Mouse (Mus musculus) heart, embryonic 16.5 days (tissue): ENCODE measurements at regions not wholly inside any gene's neighbourhood (a gene's known extent, or its start where the extent isn't known, plus 50 kb on each side); places are given as distances from the start of the nearest gene placed in this dataset.

Source experiments
- ATAC-seq: fragments of 200-750 bp; cut with Nextera tagmentation; replicated peaks from 2 replicates; pipeline ENCODE4 v1.8.0; 2017; ENCODE audit warnings: moderate number of reproducible peaks; ENCODE audit not compliant: insufficient read depth, low FRiP score; ENCODE audit errors: extremely low read depth
- H3K27ac ChIP-seq: fragments of 300-500 bp; sonication (generic); 2 replicates; pipeline ENCODE4 v1.5.1; 2014; ENCODE audit warnings: mild to moderate bottlenecking, low read length, control low read depth, moderate library complexity
- H3K27me3 ChIP-seq: fragments of 300-500 bp; sonication (generic); 2 replicates; pipeline ENCODE4 v1.6.1; 2014; ENCODE audit warnings: low read length, mixed read lengths; ENCODE audit not compliant: control insufficient read depth, insufficient read depth
- H3K36me3 ChIP-seq: fragments of 300-500 bp; sonication (generic); 2 replicates; pipeline ENCODE4 v1.6.1; 2014; ENCODE audit not compliant: control insufficient read depth, insufficient read depth
- H3K4me1 ChIP-seq: fragments of 300-500 bp; sonication (generic); 2 replicates; pipeline ENCODE4 v1.6.1; 2014; ENCODE audit warnings: low read length, mixed read lengths; ENCODE audit not compliant: control insufficient read depth, insufficient read depth
- H3K4me2 ChIP-seq: fragments of 300-500 bp; sonication (generic); 2 replicates; pipeline ENCODE4 v1.6.1; 2014; ENCODE audit warnings: low read depth, mild to moderate bottlenecking, control low read depth, low read length
- H3K4me3 ChIP-seq: fragments of 300-500 bp; sonication (generic); 2 replicates; pipeline ENCODE4 v1.5.1; 2014; ENCODE audit warnings: mild to moderate bottlenecking, control low read depth, low read length
- H3K9ac ChIP-seq: fragments of 300-500 bp; sonication (generic); 2 replicates; pipeline ENCODE4 v1.6.1; 2014; ENCODE audit warnings: low read length, control low read depth
- H3K9me3 ChIP-seq: fragments of 300-500 bp; sonication (generic); replicated peaks from 2 replicates; pipeline ENCODE4 v1.6.1; 2016; ENCODE audit warnings: low read length; ENCODE audit not compliant: control insufficient read depth
- WGBS: fragments of 180-500 bp; shearing (Covaris S2); extraction: QIAGEN DNeasy Blood & Tissue Kit; methylation state at CpG from one replicate; pipeline ENCODE4 v1.1.7; 2014; 5-methylcytosine and 5-hydroxymethylcytosine counted together

GRCm38 (mm10) chr2:75176267-75176666, 350.7 kb downstream of the Mtx2 start:
- Histone ChIP-seq H3K4me1 (peaks cover 2% of the 10 kb centered on the region; the same call in 1 of the 2 replicates), H3K4me3 (no peak overlapping the region), H3K4me2 (no peak overlapping the region), H3K9ac (no peak overlapping the region), H3K9me3 (no peaks in the 10 kb centered on the region), H3K36me3 (no peaks in the 10 kb centered on the region), H3K27ac (no peak overlapping the region), H3K27me3 (no peaks in the 10 kb centered on the region)
- 82% methylated on average over 5 of the region's 5 CpGs for WGBS
- ATAC-seq = no peak

GRCm38 (mm10) chr2:75183293-75183692, 357.7 kb downstream of the Mtx2 start:
- no peak overlapping the region for H3K27ac ChIP-seq
- WGBS = 63% methylated on average over 4 of the region's 4 CpGs
- ATAC-seq = no peak

GRCm38 (mm10) chr2:75202587-75203220, 377.1 kb downstream of the Mtx2 start:
- Histone ChIP-seq H3K9me3 (no peaks in the 10 kb centered on the region), H3K27me3 (no peaks in the 10 kb centered on the region), H3K4me3 (no peak overlapping the region), H3K36me3 (no peaks in the 10 kb centered on the region), H3K9ac (no peak overlapping the region), H3K4me2 (no peak overlapping the region), H3K27ac (no peak overlapping the region), H3K4me1 (no peaks in the 10 kb centered on the region)
- 53% methylated on average over 7 of the region's 7 CpGs for WGBS
- ATAC-seq = no peak

More at GRCm38 (mm10) chr2:75183293-75183692, 357.7 kb downstream of the Mtx2 start:
- Histone ChIP-seq H3K9me3 (no peaks in the 10 kb centered on the region), H3K27me3 (no peaks in the 10 kb centered on the region), H3K36me3 (no peaks in the 10 kb centered on the region), H3K4me2 (no peak overlapping the region), H3K4me3 (no peak overlapping the region), H3K4me1 (0 out of 2 replicates have a peak, but pooled peaks cover 2% of the 10 kb centered on the region), H3K9ac (no peak overlapping the region)

- Histone ChIP-seq H3K27me3 (no peaks in the 10 kb centered on the region), H3K9me3 (no peaks in the 10 kb centered on the region), H3K4me3 (no peak overlapping the region), H3K36me3 (no peaks in the 10 kb centered on the region), H3K4me1 (peaks cover 2% of the 10 kb centered on the region; the same call in 1 of the 2 replicates), H3K27ac (no peak overlapping the region), H3K9ac (no peak overlapping the region), H3K4me2 (peak overlapping the region; percentile 10; the same call in 1 of the 2 replicates)
- ATAC-seq = no peak; the same call in 1 of the 2 replicates
- 64% methylated on average over 27 of the region's 27 CpGs for WGBS
Observed at GRCm38 (mm10) chr2:75208821-75209758, 383.5 kb downstream of the Mtx2 start.

GRCm38 (mm10) chr2:75209790-75210583, 384.4 kb downstream of the Mtx2 start:
- Histone ChIP-seq H3K4me3 (no peak overlapping the region), H3K4me1 (peaks cover 2% of the 10 kb centered on the region; the same call in 1 of the 2 replicates), H3K9ac (no peak overlapping the region), H3K27ac (no peak overlapping the region), H3K9me3 (no peaks in the 10 kb centered on the region), H3K4me2 (no peak overlapping the region), H3K27me3 (no peaks in the 10 kb centered on the region), H3K36me3 (no peaks in the 10 kb centered on the region)
- 80% methylated on average over 17 of the region's 17 CpGs for WGBS
- no peak for ATAC-seq

- no peak overlapping the region for H3K9ac ChIP-seq
- no peak overlapping the region for H3K4me2 ChIP-seq
- H3K27ac ChIP-seq = no peak overlapping the region
- no peaks in the 10 kb centered on the region for H3K9me3 ChIP-seq
- H3K4me3 ChIP-seq = no peak overlapping the region
- no peaks in the 10 kb centered on the region for H3K4me1 ChIP-seq
- H3K36me3 ChIP-seq = no peaks in the 10 kb centered on the region
- no peaks in the 10 kb centered on the region for H3K27me3 ChIP-seq
- ATAC-seq = no peak
- WGBS = 77% methylated on average over 5 of the region's 5 CpGs
Observed at GRCm38 (mm10) chr2:75216931-75217330, 391.3 kb downstream of the Mtx2 start.

- Histone ChIP-seq H3K27me3 (no peaks in the 10 kb centered on the region), H3K4me2 (no peak overlapping the region), H3K4me1 (no peaks in the 10 kb centered on the region), H3K9ac (no peak overlapping the region), H3K9me3 (no peaks in the 10 kb centered on the region), H3K4me3 (no peak overlapping the region), H3K36me3 (no peaks in the 10 kb centered on the region), H3K27ac (no peak overlapping the region)
- ATAC-seq = no peak
- 72% methylated on average over 8 of the region's 8 CpGs for WGBS
Observed at GRCm38 (mm10) chr2:75220775-75221359, 395.3 kb downstream of the Mtx2 start.

- peak; percentile 89 for ATAC-seq
- no peaks in the 10 kb centered on the region for H3K36me3 ChIP-seq
- H3K4me2 ChIP-seq = no peak overlapping the region
- H3K9ac ChIP-seq = no peak overlapping the region
- H3K4me1 ChIP-seq = no peaks in the 10 kb centered on the region
- H3K27me3 ChIP-seq = no peaks in the 10 kb centered on the region
- no peak overlapping the region for H3K4me3 ChIP-seq
- no peak overlapping the region for H3K27ac ChIP-seq
- 45% methylated on average over 5 of the region's 5 CpGs for WGBS
- no peaks in the 10 kb centered on the region for H3K9me3 ChIP-seq
Observed at GRCm38 (mm10) chr2:75224443-75224842, 398.8 kb downstream of the Mtx2 start.
